Mouse (Mus musculus) cortical plate, adult 2 months (tissue): ENCODE results near the gene Anks1.

Experiments used
- CTCF ChIP-seq: fragments of 200-500 bp; IDR thresholded peaks from 2 replicates; pipeline ENCODE4 v1.5.1; 2011; ENCODE audit warnings: mild to moderate bottlenecking, control low read depth, low read length; ENCODE audit not compliant: insufficient read depth; ENCODE audit errors: extremely low read depth
- POLR2A ChIP-seq: fragments of 200-500 bp; IDR thresholded peaks from 2 replicates; pipeline ENCODE4 v1.6.1; 2011; ENCODE audit warnings: mild to moderate bottlenecking, low read length, control low read depth; ENCODE audit not compliant: insufficient read depth; ENCODE audit errors: extremely low read depth

GRCm38 (mm10) chr17:28084964-28085363, 175.9 kb downstream of the Anks1 start:
- TF ChIP-seq CTCF, result peak; percentile 80
- TF ChIP-seq POLR2A, result no peak
